Mouse (Mus musculus): ENCODE data around the gene Limd2. TPM values are rescaled to one million over a fixed set of nuclear protein-coding genes. Genes with fewer than 3 reads are reported as not detected.
A peak's percentile ranks its signal among the peaks of the same experiment; 100 is the strongest.

Gene Limd2
- polyA plus RNA-seq, 1 experiment from 2014 or later, result 222 TPM

DNA sequence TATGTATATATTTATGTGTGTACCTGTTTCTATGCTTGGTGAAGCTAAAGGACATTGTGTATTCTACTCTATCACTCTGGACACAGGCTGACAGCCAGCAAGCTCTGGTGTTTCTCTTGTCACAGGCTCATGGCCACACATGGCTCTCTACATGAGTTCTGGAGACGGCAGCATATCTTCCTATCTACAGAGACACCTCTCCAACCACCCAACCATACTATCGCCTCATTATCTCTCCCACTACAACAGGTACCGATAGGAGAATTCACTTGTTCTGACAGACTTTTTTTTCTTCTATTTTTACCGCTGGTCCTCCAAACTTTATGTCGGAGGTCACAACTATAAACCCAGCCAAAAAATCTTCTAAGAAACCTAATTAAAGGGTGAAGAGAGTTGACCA is 31.6 kb upstream of the Limd2 start:
- Histone ChIP-seq H3K27me3 (no peaks in the 10 kb centered on the region), H3K4me2 (replicated peaks) (peak overlapping the region; percentile 66; the same call in 1 of the 2 replicates), H3K4me3 (peak overlapping the region; percentile 79), H3K27ac (replicated peaks) (no peak overlapping the region), H3K4me1 (peaks cover 13% of the 10 kb centered on the region), H3K9ac (replicated peaks) (no peak overlapping the region), H3K36me3 (peaks cover 10% of the 10 kb centered on the region; the same call in 1 of the 2 replicates), H3K9me3 (no peaks in the 10 kb centered on the region)
- 89% methylated on average over 5 of the region's 5 CpGs for WGBS
- no peak for ATAC-seq (replicated peaks)

DNA sequence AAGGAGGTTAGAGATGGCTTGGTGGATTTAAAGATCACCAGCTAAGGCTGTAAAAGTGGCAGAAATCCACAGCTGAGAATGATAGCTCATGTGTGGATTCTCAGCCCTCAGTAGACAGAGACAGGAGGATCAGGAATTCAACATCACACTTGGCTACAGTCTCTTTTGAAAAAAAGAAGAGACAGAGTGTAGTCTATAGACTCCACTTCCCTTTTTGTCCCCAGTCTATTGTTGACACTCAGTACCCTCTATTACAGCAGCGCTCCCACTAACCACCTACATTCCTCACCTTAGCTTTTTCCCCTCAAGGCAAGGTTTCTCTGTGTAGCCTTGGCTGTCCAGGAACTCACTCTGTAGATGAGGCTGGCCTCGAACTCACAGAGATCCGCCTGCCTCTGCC is 31.1 kb upstream of the Limd2 start:
- H3K9me3 ChIP-seq, result no peaks in the 10 kb centered on the region
- H3K9ac ChIP-seq (replicated peaks), result no peak overlapping the region
- no peak overlapping the region for H3K4me3 ChIP-seq
- ATAC-seq (replicated peaks), result no peak
- peaks cover 5% of the 10 kb centered on the region; the same call in 1 of the 2 replicates for H3K36me3 ChIP-seq
- H3K27ac ChIP-seq (replicated peaks), result no peak overlapping the region
- no peak overlapping the region for H3K4me2 ChIP-seq (replicated peaks)
- H3K27me3 ChIP-seq, result no peaks in the 10 kb centered on the region
- 97% methylated on average over 3 of the region's 3 CpGs for WGBS
- H3K4me1 ChIP-seq, result peaks cover 13% of the 10 kb centered on the region

DNA sequence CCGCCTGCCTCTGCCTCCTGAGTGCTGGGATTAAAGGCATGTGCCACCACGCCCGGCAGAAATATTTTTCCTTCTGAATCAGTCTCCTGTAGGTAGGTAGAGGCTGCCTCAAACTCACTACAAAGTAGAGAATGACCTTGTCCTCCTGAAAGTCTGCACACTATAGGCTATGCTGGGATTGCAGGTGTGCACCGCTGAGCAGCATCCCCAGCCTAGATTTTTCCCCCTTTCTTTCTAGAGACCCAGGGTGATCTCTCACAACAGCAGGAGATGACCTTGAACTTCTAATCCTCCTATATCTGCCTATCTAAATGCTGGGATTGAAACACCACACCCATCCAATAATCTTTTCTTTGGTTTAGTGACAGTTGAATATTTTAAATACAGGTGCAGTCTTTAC is 26.7 kb upstream of the Limd2 start:
- H3K4me2 ChIP-seq (replicated peaks), result no peak overlapping the region
- no peaks in the 10 kb centered on the region for H3K9me3 ChIP-seq
- no peak overlapping the region for H3K4me3 ChIP-seq
- H3K4me1 ChIP-seq, result peaks cover 3% of the 10 kb centered on the region
- H3K27ac ChIP-seq (replicated peaks), result no peak overlapping the region
- peaks cover 15% of the 10 kb centered on the region for H3K36me3 ChIP-seq
- WGBS, result 94% methylated on average over 4 of the region's 4 CpGs
- H3K27me3 ChIP-seq, result no peaks in the 10 kb centered on the region
- no peak for ATAC-seq (replicated peaks)
- H3K9ac ChIP-seq (replicated peaks), result no peak overlapping the region

DNA sequence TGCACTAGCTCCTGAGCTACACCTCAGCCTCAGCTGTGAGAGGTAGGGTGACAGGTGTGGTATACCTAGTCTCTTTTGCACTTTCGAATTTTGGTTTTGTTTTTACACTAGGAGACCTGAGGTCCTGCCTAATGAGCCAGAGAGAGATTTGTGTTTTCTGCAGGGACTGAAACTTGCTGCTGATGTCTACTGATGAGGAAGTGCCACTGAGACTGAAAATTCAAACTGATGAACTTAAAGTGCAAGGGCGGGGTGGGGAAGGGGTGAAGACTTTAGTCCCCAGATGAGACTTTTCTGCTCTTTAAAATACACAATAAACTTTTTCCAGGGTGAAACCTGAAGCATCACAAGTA is 19.8 kb upstream of the Limd2 start:
- no peak for ATAC-seq (replicated peaks)
- Histone ChIP-seq H3K9ac (replicated peaks) (no peak overlapping the region), H3K9me3 (no peaks in the 10 kb centered on the region), H3K4me2 (replicated peaks) (no peak overlapping the region), H3K27me3 (no peaks in the 10 kb centered on the region), H3K4me3 (no peak overlapping the region), H3K4me1 (no peaks in the 10 kb centered on the region), H3K36me3 (peaks cover 14% of the 10 kb centered on the region), H3K27ac (replicated peaks) (no peak overlapping the region)
- 93% methylated on average over 2 of the region's 2 CpGs for WGBS

DNA sequence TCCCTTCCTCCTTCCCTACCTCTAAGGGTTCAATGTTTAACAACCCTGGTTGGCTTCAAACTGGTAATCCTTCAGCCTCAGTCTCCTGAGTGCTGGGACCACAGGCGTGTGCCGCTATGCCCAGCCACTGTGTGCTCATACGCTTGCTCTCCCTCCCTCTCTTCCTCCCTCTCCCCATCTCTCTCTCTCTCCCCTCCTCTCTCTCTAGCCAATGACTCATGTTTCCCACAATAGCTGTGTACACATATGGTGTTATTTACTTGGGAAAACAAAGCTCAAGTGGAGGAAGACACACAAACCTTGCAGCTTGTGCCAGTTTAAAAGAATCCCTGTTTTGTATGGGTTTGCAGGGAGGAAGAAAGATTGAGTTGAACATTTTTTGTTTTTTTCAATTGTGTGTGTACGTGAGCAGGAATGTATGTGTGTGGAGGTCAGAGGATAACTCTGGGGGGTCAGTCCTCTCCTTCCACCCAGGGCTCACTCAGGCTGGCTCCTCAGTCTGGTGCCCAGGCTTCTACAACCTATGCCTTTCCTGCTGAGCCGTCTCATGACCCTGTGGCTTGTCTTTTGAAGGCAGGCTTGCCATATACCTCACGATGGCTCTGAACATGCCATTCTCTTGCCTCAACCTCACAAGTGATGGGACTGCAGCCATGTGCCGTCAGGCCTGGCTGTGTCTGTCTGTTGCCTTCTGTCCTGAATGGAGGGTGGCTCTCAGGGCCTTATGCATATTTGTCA is 19.2 kb upstream of the Limd2 start:
- no peaks in the 10 kb centered on the region for H3K9me3 ChIP-seq
- H3K36me3 ChIP-seq, result peaks cover 9% of the 10 kb centered on the region; the same call in 1 of the 2 replicates
- H3K27ac ChIP-seq (replicated peaks), result no peak overlapping the region
- H3K9ac ChIP-seq (replicated peaks), result no peak overlapping the region
- 81% methylated on average over 7 of the region's 7 CpGs for WGBS
- H3K4me2 ChIP-seq (replicated peaks), result no peak overlapping the region
- no peaks in the 10 kb centered on the region for H3K4me1 ChIP-seq
- no peak for ATAC-seq (replicated peaks)
- H3K4me3 ChIP-seq, result no peak overlapping the region
- no peaks in the 10 kb centered on the region for H3K27me3 ChIP-seq

DNA sequence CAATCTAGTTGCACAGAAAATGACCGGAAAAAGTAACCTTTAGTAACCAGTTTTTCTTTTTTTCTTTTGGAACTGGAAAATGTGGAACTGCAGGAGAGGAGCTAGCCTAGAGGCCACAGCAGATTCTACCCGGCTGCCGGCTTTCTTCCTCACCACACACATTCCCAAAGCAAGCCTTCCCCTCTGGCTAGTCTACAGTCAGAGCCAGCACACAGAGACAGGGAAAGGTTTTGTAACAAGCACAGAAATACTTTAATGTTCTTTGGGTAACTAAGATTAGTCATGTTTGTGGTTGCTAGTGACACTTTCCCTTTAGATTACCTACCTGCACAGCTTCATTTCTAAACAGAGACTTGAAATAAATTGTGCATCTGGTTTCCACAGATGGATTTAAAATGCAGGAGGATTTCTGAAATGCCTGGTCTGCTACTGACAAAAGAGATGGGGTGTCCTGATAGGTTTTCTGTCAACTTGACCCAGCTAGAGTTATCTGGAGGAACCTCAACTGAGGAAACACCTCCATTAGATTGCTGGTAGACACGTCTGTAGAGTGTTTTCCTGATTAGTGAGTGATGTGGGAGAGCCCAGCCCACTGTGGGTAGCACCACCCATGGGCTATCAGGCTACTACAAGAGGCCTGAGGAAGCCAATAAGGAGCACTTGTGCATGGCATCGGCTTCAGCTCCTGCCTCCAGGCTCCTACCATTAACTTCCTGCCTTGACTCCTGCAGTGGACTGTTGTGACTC is 17.5 kb upstream of the Limd2 start:
- H3K9me3 ChIP-seq, result no peaks in the 10 kb centered on the region
- ATAC-seq (replicated peaks), result no peak
- no peak overlapping the region for H3K4me2 ChIP-seq (replicated peaks)
- H3K27me3 ChIP-seq, result no peaks in the 10 kb centered on the region
- peaks cover under 1% of the 10 kb centered on the region; the same call in 1 of the 2 replicates for H3K36me3 ChIP-seq
- no peak overlapping the region for H3K27ac ChIP-seq (replicated peaks)
- no peak overlapping the region for H3K9ac ChIP-seq (replicated peaks)
- WGBS, result 90% methylated on average over 5 of the region's 5 CpGs
- H3K4me1 ChIP-seq, result no peaks in the 10 kb centered on the region
- no peak overlapping the region for H3K4me3 ChIP-seq

DNA sequence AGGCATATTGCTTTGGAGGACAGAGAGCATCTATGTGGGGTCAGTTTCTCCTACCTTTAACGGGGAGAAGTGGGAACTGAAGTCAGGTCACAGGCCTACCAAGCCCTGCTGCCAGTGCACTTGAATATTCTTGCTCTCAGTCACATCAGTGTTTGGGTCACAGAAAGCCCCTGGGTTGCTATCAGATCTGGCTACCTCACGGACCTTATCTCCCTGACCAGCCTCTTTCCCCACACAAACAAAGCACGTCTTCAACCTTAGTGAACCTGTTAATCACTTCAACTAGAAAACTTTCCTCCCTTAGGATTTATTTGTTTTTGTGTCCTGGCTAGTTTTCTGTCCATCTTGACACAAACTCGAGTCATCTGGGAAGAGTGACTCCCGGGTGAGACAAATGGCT is 15.7 kb upstream of the Limd2 start:
- no peak overlapping the region for H3K27ac ChIP-seq (replicated peaks)
- WGBS, result 95% methylated on average over 5 of the region's 5 CpGs
- no peaks in the 10 kb centered on the region; the same call in 1 of the 2 replicates for H3K36me3 ChIP-seq
- H3K4me3 ChIP-seq, result no peak overlapping the region
- ATAC-seq (replicated peaks), result no peak
- H3K4me1 ChIP-seq, result no peaks in the 10 kb centered on the region
- no peaks in the 10 kb centered on the region for H3K27me3 ChIP-seq
- H3K4me2 ChIP-seq (replicated peaks), result no peak overlapping the region
- no peaks in the 10 kb centered on the region for H3K9me3 ChIP-seq
- no peak overlapping the region for H3K9ac ChIP-seq (replicated peaks)

DNA sequence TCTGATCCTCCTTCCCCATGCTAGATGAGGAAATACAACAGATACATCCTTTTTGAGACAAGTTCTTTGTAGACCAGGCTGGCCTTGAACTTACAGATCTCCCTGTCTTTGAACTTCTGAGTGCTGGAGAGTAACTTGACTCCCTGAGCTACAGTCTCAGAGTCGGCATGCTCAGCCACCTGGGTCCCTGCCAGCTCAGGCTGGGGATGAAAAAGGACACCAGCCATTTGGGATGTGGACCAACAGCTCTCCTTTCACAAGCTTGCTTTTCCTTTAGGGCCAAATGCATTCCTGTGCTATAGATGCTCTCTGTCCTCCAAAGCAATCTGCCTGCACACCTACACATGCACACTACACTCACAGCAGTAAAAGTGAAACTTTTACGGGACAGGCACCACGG is 14.4 kb upstream of the Limd2 start:
- WGBS, result 76% methylated on average over 3 of the region's 3 CpGs
- H3K9ac ChIP-seq (replicated peaks), result no peak overlapping the region
- no peak overlapping the region for H3K4me3 ChIP-seq
- no peak for ATAC-seq (replicated peaks)
- no peaks in the 10 kb centered on the region for H3K4me1 ChIP-seq
- peaks cover 1% of the 10 kb centered on the region; the same call in 1 of the 2 replicates for H3K36me3 ChIP-seq
- no peaks in the 10 kb centered on the region for H3K9me3 ChIP-seq
- H3K27ac ChIP-seq (replicated peaks), result no peak overlapping the region
- H3K4me2 ChIP-seq (replicated peaks), result no peak overlapping the region
- H3K27me3 ChIP-seq, result no peaks in the 10 kb centered on the region

DNA sequence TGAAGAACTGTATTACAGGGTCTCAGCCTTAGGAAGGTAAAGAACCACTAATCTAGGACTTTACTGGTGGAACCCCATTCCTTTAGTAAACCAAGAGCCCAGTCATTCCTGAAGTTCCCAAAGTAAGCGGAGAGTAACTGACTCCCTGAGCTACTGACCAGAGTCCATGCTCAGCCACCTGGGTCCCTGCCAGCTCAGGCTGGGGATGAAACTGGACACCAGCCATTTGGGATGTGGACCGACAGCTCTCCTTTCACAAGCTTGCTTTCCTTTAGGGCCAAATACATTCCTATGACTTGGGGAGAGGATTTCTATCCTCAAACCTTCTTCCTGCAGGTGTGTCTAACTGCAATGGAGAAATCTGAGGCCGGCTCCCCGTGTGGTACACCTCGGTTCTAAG is 13.7 kb upstream of the Limd2 start:
- H3K27ac ChIP-seq (replicated peaks), result no peak overlapping the region
- H3K4me3 ChIP-seq, result no peak overlapping the region
- H3K27me3 ChIP-seq, result no peaks in the 10 kb centered on the region
- no peaks in the 10 kb centered on the region for H3K4me1 ChIP-seq
- H3K36me3 ChIP-seq, result peaks cover 4% of the 10 kb centered on the region; the same call in 1 of the 2 replicates
- H3K9me3 ChIP-seq, result no peaks in the 10 kb centered on the region
- WGBS, result 82% methylated on average over 5 of the region's 5 CpGs
- ATAC-seq (replicated peaks), result no peak
- no peak overlapping the region for H3K9ac ChIP-seq (replicated peaks)
- no peak overlapping the region for H3K4me2 ChIP-seq (replicated peaks)

DNA sequence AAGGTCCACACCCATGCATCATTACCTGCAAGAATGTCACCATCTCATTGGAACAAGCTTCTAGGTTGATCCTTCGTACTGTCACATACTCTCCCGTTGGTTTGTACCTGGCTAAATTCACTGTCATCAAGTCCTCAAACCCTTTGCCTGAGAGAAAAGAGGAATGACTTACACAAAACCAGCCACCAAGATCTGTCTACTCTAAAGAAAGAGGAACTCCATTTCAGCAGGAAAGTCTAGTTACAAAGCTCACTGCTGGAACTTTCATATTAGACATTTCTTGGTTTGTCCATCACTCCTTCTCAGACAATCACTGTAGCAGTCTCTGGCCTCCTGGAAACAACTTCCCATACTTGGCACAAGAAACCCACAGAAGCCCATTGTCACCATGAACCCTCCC is 12.6 kb upstream of the Limd2 start:
- Histone ChIP-seq H3K9ac (replicated peaks) (no peak overlapping the region), H3K27me3 (no peaks in the 10 kb centered on the region), H3K9me3 (no peaks in the 10 kb centered on the region), H3K4me1 (no peaks in the 10 kb centered on the region), H3K4me3 (no peak overlapping the region), H3K4me2 (replicated peaks) (no peak overlapping the region), H3K36me3 (peaks cover 8% of the 10 kb centered on the region; the same call in 1 of the 2 replicates), H3K27ac (replicated peaks) (no peak overlapping the region)
- 100% methylated on average over 2 of the region's 2 CpGs for WGBS
- no peak for ATAC-seq (replicated peaks)

DNA sequence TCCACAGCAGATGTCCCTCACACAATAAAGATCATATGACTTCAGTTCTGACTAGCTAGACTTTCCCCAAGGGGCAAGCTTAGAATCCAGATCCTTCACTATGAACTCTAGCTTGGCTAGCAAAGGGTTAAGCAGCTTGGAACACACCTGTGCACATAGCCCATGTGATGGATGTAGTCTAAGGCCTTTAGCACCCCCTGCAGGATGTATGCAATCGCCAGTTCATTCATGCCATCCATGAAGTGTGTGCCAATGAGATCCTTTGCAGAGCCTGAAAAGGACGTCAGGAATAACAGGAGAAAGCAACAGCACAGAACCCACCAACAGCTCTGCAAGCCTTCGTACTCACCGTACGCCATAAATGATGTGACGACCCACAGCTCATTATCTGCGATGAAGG is 10.1 kb upstream of the Limd2 start:
- Histone ChIP-seq H3K4me2 (replicated peaks) (no peak overlapping the region), H3K36me3 (peaks cover 28% of the 10 kb centered on the region), H3K27me3 (no peaks in the 10 kb centered on the region), H3K9me3 (no peaks in the 10 kb centered on the region), H3K4me3 (no peak overlapping the region), H3K27ac (replicated peaks) (no peak overlapping the region), H3K4me1 (no peaks in the 10 kb centered on the region), H3K9ac (replicated peaks) (no peak overlapping the region)
- WGBS, result 75% methylated on average over 7 of the region's 7 CpGs
- ATAC-seq (replicated peaks), result no peak

DNA sequence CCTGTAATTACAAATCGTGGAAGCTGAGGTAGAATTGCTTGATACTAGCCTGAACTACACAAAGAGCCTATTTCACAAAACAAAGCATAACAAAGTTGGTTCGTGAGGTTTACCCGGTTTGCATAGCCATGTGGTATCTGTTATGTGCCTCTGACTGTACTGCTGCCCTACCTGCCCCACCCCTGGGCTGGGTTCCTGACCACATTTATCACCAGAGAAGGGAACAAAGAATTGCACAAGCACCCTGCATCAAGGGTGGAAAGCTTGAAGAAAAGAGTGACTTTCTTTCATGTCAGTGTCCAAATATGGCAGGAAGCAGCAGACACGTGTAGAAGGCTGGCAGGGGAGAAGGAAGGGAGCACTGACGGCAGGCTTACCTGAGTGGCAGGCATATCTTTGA is 6.8 kb upstream of the Limd2 start:
- Histone ChIP-seq H3K27me3 (no peaks in the 10 kb centered on the region), H3K9ac (replicated peaks) (no peak overlapping the region), H3K9me3 (no peaks in the 10 kb centered on the region), H3K27ac (replicated peaks) (no peak overlapping the region), H3K4me2 (replicated peaks) (no peak overlapping the region), H3K36me3 (peaks cover 54% of the 10 kb centered on the region), H3K4me1 (no peaks in the 10 kb centered on the region), H3K4me3 (no peak overlapping the region)
- 92% methylated on average over 5 of the region's 5 CpGs for WGBS
- ATAC-seq (replicated peaks), result no peak
